In the genomic region with DNA sequence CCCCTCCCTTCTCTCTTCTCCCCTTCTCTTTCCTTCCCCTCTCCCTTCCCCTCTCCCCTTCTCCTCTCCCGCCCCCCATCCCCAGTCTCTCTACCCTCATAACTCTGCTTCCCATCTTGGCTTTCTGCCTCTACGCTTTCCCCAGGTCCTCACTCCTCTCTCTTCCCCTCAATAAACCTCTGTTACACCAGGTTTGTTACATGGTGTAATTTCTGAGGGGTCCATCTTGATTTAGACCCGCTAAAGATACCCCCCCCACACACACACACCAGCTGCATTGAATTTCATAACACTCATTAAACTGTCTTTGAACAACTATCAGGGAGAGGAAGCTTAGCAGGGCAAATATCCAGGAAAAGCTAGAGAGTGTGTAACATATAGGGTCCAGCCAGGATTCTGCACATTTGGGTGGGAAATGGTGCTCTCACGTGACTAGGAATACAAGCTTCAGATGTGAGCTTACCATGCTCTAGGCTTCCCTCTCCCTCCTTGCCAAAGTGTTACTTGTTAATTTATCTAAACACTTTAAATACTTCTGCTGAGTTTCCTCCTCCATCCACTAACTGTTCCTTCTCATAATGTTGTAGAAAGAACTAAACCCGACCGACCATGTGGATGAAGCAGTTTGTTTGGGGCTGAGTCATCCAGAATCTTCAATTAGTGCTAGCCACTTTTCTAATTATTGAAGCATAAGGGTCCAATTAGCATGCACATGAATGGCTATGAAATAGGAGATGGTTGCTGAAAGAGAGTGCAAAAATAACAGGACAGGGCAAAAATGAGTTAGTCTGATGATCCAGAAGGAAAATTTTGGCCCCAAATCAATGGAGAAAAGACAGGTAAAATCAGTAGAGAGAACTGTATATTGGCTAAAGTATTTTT, we compare ENCODE assay signal across 23 mouse cellular contexts. TPM values are rescaled to one million over a fixed set of nuclear protein-coding genes. Genes with fewer than 3 reads are reported as not detected.
DNase-seq lines count a peak whose midpoint lies in the region; ATAC-seq and TF ChIP-seq lines count a peak whose summit lies in the region.
"Had no signal": no experiment of that assay in that cellular context is flagged by ENCODE, and none has a peak within 500 bp of the region (broad histone marks: within the 10 kb centered on the region; RNA-seq: fewer than 3 reads in every experiment).

No protein-coding gene starts in this region.

- TF ChIP-seq CTCF in forebrain, postnatal 0 days (IDR thresholded peaks at IDR 0.05; ENCODE audit: low read depth), result no peak
- TF ChIP-seq CTCF in lung, embryonic 14.5 days (IDR thresholded peaks at IDR 0.05; ENCODE audit: low read depth), result no peak

- H3K9me3 ChIP-seq in forebrain, embryonic 13.5 days (replicated peaks), result no peaks in the 10 kb centered on the region
- H3K9me3 ChIP-seq in forebrain, postnatal 0 days (ENCODE audit: low read length), result no peaks in the 10 kb centered on the region
- H3K9me3 ChIP-seq in lung, embryonic 14.5 days (ENCODE audit: low read depth, low read length), result no peaks in the 10 kb centered on the region
- H3K9me3 ChIP-seq: G1E; heart, embryonic 13.5 days; hindbrain, embryonic 13.5 days; liver, embryonic 12.5 days had no signal

- H3K4me2 ChIP-seq in forebrain, embryonic 13.5 days, result no peak overlapping the region
- H3K4me2 ChIP-seq in forebrain, postnatal 0 days (ENCODE audit: low read depth), result no peak overlapping the region
- H3K4me2 ChIP-seq in lung, embryonic 14.5 days, result no peak overlapping the region
- H3K4me2 ChIP-seq: heart, embryonic 13.5 days; hindbrain, embryonic 13.5 days; liver, embryonic 12.5 days had no signal

- no peaks in the 10 kb centered on the region for H3K27me3 ChIP-seq in forebrain, embryonic 13.5 days
- H3K27me3 ChIP-seq in forebrain, postnatal 0 days (ENCODE audit: insufficient read depth, low read length), result no peaks in the 10 kb centered on the region
- H3K27me3 ChIP-seq in lung, embryonic 14.5 days (ENCODE audit: insufficient read depth, low read length), result no peaks in the 10 kb centered on the region
- H3K27me3 ChIP-seq: heart, embryonic 13.5 days; hindbrain, embryonic 13.5 days; liver, embryonic 12.5 days had no signal

- H3K36me3 ChIP-seq in forebrain, embryonic 13.5 days (ENCODE audit: poor library complexity, severe bottlenecking), result no peaks in the 10 kb centered on the region
- H3K36me3 ChIP-seq in forebrain, postnatal 0 days (ENCODE audit: insufficient read depth), result no peaks in the 10 kb centered on the region
- no peaks in the 10 kb centered on the region for H3K36me3 ChIP-seq in lung, embryonic 14.5 days (ENCODE audit: insufficient read depth)
- H3K36me3 ChIP-seq: G1E; heart, embryonic 13.5 days; hindbrain, embryonic 13.5 days; liver, embryonic 12.5 days had no signal

- H3K9ac ChIP-seq in forebrain, embryonic 13.5 days, result no peak overlapping the region
- H3K9ac ChIP-seq in forebrain, postnatal 0 days, result no peak overlapping the region
- H3K9ac ChIP-seq in lung, embryonic 14.5 days, result no peak overlapping the region
- H3K9ac ChIP-seq: heart, embryonic 13.5 days; hindbrain, embryonic 13.5 days; liver, embryonic 12.5 days had no signal

- H3K4me1 ChIP-seq in forebrain, embryonic 13.5 days, result no peaks in the 10 kb centered on the region
- no peaks in the 10 kb centered on the region for H3K4me1 ChIP-seq in forebrain, postnatal 0 days (ENCODE audit: insufficient read depth)
- H3K4me1 ChIP-seq in lung, embryonic 14.5 days (ENCODE audit: insufficient read depth), result 0 out of 2 replicates have a peak, but pooled peaks cover 2% of the 10 kb centered on the region
- H3K4me1 ChIP-seq: heart, embryonic 13.5 days; hindbrain, embryonic 13.5 days; liver, embryonic 12.5 days had no signal

- WGBS in forebrain, embryonic 13.5 days, result 63% methylated on average over 6 of the region's 6 CpGs
- WGBS in forebrain, postnatal 0 days, result 57% methylated on average over 6 of the region's 6 CpGs
- WGBS in lung, embryonic 14.5 days, result 56% methylated on average over 6 of the region's 6 CpGs

- ATAC-seq in forebrain, embryonic 13.5 days, result peak; percentile 43
- ATAC-seq in forebrain, postnatal 0 days, result no peak
- peak; percentile 96 for ATAC-seq in lung, embryonic 14.5 days (ENCODE audit: insufficient read depth)
- ATAC-seq in granulocyte monocyte progenitor cell, adult 5-6 weeks (replicated peaks; ENCODE audit: poor library complexity, severe bottlenecking), result peak; percentile 20; the same call in 1 of the 2 replicates
- ATAC-seq: inflammation-experienced regulatory T-cells, adult 6 months; liver, embryonic 12.5 days had no signal

- no peak overlapping the region for H3K4me3 ChIP-seq in forebrain, embryonic 13.5 days
- H3K4me3 ChIP-seq in forebrain, postnatal 0 days (ENCODE audit: low read depth, low read length), result no peak overlapping the region
- no peak overlapping the region for H3K4me3 ChIP-seq in lung, embryonic 14.5 days (ENCODE audit: low read depth, low read length)
- H3K4me3 ChIP-seq: heart, embryonic 13.5 days; hindbrain, embryonic 13.5 days; liver, embryonic 12.5 days had no signal

- H3K27ac ChIP-seq in forebrain, embryonic 13.5 days, result no peak overlapping the region
- H3K27ac ChIP-seq in forebrain, postnatal 0 days (ENCODE audit: low read depth, low read length), result no peak overlapping the region
- no peak overlapping the region for H3K27ac ChIP-seq in lung, embryonic 14.5 days (ENCODE audit: low read depth)
- H3K27ac ChIP-seq: heart, embryonic 13.5 days; hindbrain, embryonic 13.5 days; liver, embryonic 12.5 days had no signal

- DNase-seq in forebrain, postnatal 0 days, result no peak
- DNase-seq in lung, embryonic 14.5 days, result peak; percentile 86
- DNase-seq in lung, postnatal 14 days, result no peak
- DNase-seq in Muller cell, postnatal 12 days (ENCODE audit: inconsistent ontology term), result peak; percentile 81
- DNase-seq in liver, result no peak
- no peak for DNase-seq in urinary bladder, postnatal 10 days (ENCODE audit: low spot score)
- DNase-seq: adrenal gland, postnatal 36 days; cerebellum, adult 2 months; cerebellum, postnatal 36 days; heart, adult 18-20 months; kidney, adult 8-10 months; thymus, postnatal 36 days had no signal

RNA-seq across cellular contexts. Expression of a gene that starts 12.3 kb away (rescaled TPM):
- not detected in 2 replicates for polyA plus RNA-seq in forebrain, embryonic 13.5 days (2015; fragmentation: Nextera tagmentation; extraction: Ambion mirVana)
- not detected in 2 replicates for total RNA-seq in forebrain, postnatal 0 days (2014; rRNA removed)
- not detected in 2 replicates for polyA plus RNA-seq in forebrain, postnatal 0 days (2015; fragmentation: Nextera tagmentation; extraction: Ambion mirVana)
- 0.12 TPM in 1 of 2 replicates, not detected in the other for polyA plus RNA-seq in lung, embryonic 14.5 days (2014; fragmentation: Nextera tagmentation; extraction: Ambion mirVana)
- 0.26 TPM in 1 of 2 replicates, not detected in the other for total RNA-seq in granulocyte monocyte progenitor cell, adult 5-6 weeks (2014; fragmentation: Nextera tagmentation)
- 0.98 and 2.0 TPM in 2 replicates for total RNA-seq in granulocyte monocyte progenitor cell, adult 5-6 weeks (2017)
- total RNA-seq: adrenal gland, postnatal 36 days; gastrocnemius, adult 8-10 months; heart, adult 18-20 months; heart, postnatal 25 days had no signal
- polyA plus RNA-seq: frontal cortex, adult 2 months; G1E; hindbrain, embryonic 13.5 days; inflammation-experienced regulatory T-cells, adult 6 months; liver, embryonic 12.5 days; small intestine, adult 2 months had no signal

RNA-seq across cellular contexts. Expression of a gene that starts 38.5 kb away (rescaled TPM):
- 2.9 and 3.8 TPM in 2 replicates for polyA plus RNA-seq in forebrain, embryonic 13.5 days (2015; fragmentation: Nextera tagmentation; extraction: Ambion mirVana)
- total RNA-seq in forebrain, postnatal 0 days (2014; rRNA removed), result 22.8 and 23.6 TPM in 2 replicates
- polyA plus RNA-seq in forebrain, postnatal 0 days (2015; fragmentation: Nextera tagmentation; extraction: Ambion mirVana), result 11.0 and 17.7 TPM in 2 replicates
- polyA plus RNA-seq in lung, embryonic 14.5 days (2014; fragmentation: Nextera tagmentation; extraction: Ambion mirVana), result 9.8 and 11.1 TPM in 2 replicates
- total RNA-seq in granulocyte monocyte progenitor cell, adult 5-6 weeks (2014; fragmentation: Nextera tagmentation), result 12.4 and 34.2 TPM in 2 replicates
- 12.7 and 23.8 TPM in 2 replicates for total RNA-seq in granulocyte monocyte progenitor cell, adult 5-6 weeks (2017)
- polyA plus RNA-seq: G1E had no signal

RNA-seq across cellular contexts. Expression of a gene that starts 52.8 kb away (rescaled TPM):
- polyA plus RNA-seq in forebrain, embryonic 13.5 days (2015; fragmentation: Nextera tagmentation; extraction: Ambion mirVana), result not detected in 2 replicates
- total RNA-seq in forebrain, postnatal 0 days (2014; rRNA removed), result not detected in 2 replicates
- polyA plus RNA-seq in forebrain, postnatal 0 days (2015; fragmentation: Nextera tagmentation; extraction: Ambion mirVana), result not detected in 2 replicates
- not detected in 2 replicates for polyA plus RNA-seq in lung, embryonic 14.5 days (2014; fragmentation: Nextera tagmentation; extraction: Ambion mirVana)
- not detected in 2 replicates for total RNA-seq in granulocyte monocyte progenitor cell, adult 5-6 weeks (2014; fragmentation: Nextera tagmentation)
- not detected in 2 replicates for total RNA-seq in granulocyte monocyte progenitor cell, adult 5-6 weeks (2017)
- total RNA-seq: adrenal gland, postnatal 36 days; G1E; gastrocnemius, adult 8-10 months; heart, adult 18-20 months; heart, postnatal 25 days had no signal
- polyA plus RNA-seq: cerebellum, adult 2 months; frontal cortex, adult 2 months; G1E; heart, embryonic 13.5 days; hindbrain, embryonic 13.5 days; inflammation-experienced regulatory T-cells, adult 6 months; liver, embryonic 12.5 days; small intestine, adult 2 months had no signal

Comparison
In these comparisons a context has a peak if more than half of its experiments do, and no peak if none do; other contexts are left out.
1. DNase-seq: peak in lung, embryonic 14.5 days (single experiment) and Muller cell, postnatal 12 days (single experiment); none in forebrain, postnatal 0 days (single experiment), lung, postnatal 14 days (single experiment), liver (single experiment) and urinary bladder, postnatal 10 days (single experiment).